Mouse (Mus musculus) intestine, embryonic 14.5 days (tissue): ENCODE measurements around the gene Slc25a1. TPM values are rescaled to one million over a fixed set of nuclear protein-coding genes. Genes with fewer than 3 reads are reported as not detected.

ENCODE experiments used
- ATAC-seq: fragments of 200-750 bp; cut with Nextera tagmentation; replicated peaks from 2 replicates; pipeline ENCODE4 v1.8.0; 2017; ENCODE audit warnings: low read depth, moderate number of reproducible peaks, moderate TSS enrichment, moderate library complexity; ENCODE audit not compliant: low FRiP score, low TSS enrichment
- DNase-seq: peaks from one replicate; pipeline ENCODE4 v3.0.0-alpha.2; 2018; ENCODE audit warnings: low spot score
- H3K27ac ChIP-seq: fragments of 300-500 bp; sonication (generic); 2 replicates; pipeline ENCODE4 v1.5.1; 2014; ENCODE audit warnings: low read depth, mild to moderate bottlenecking, control low read depth
- H3K27me3 ChIP-seq: fragments of 300-500 bp; sonication (generic); replicated peaks from 2 replicates; pipeline ENCODE4 v1.6.1; 2014; ENCODE audit warnings: low read length, control low read depth; ENCODE audit not compliant: control insufficient read depth, insufficient read depth
- H3K36me3 ChIP-seq: fragments of 300-500 bp; sonication (generic); 2 replicates; pipeline ENCODE4 v1.6.1; 2014; ENCODE audit warnings: low read length, control low read depth; ENCODE audit not compliant: control insufficient read depth, insufficient read depth
- H3K4me1 ChIP-seq: fragments of 300-500 bp; sonication (generic); replicated peaks from 2 replicates; pipeline ENCODE4 v1.6.1; 2014; ENCODE audit warnings: low read length, control low read depth, mixed read lengths; ENCODE audit not compliant: control insufficient read depth, insufficient read depth
- H3K4me2 ChIP-seq: fragments of 300-500 bp; sonication (generic); 2 replicates; pipeline ENCODE4 v1.6.1; 2014; ENCODE audit warnings: low read length
- H3K4me3 ChIP-seq: fragments of 300-500 bp; sonication (generic); 2 replicates; pipeline ENCODE4 v1.5.1; 2014; ENCODE audit warnings: low read depth, low read length, control low read depth, mixed read lengths
- H3K9ac ChIP-seq: fragments of 300-500 bp; sonication (generic); 2 replicates; pipeline ENCODE4 v1.6.1; 2014; ENCODE audit warnings: mild to moderate bottlenecking, low read length
- H3K9me3 ChIP-seq: fragments of 300-500 bp; sonication (generic); 2 replicates; pipeline ENCODE4 v1.6.1; 2016; ENCODE audit warnings: low read length, control low read depth; ENCODE audit not compliant: control insufficient read depth
- WGBS: fragments of 180-500 bp; shearing (Covaris S2); extraction: QIAGEN DNeasy Blood & Tissue Kit; methylation state at CpG from one replicate; pipeline ENCODE4 v1.1.7; 2014; 5-methylcytosine and 5-hydroxymethylcytosine counted together
- polyA plus RNA-seq: library from polyadenylated mRNA; unstranded; fragments of >200 nt; fragmentation: Nextera tagmentation; extraction: Ambion mirVana; gene quantifications from 2 replicates; pipeline ENCODE4 v1.2.1, GENCODE M21; 2014

The Slc25a1 gene
- polyA plus RNA-seq, 1 experiment from 2014 or later = 142 TPM

DNA sequence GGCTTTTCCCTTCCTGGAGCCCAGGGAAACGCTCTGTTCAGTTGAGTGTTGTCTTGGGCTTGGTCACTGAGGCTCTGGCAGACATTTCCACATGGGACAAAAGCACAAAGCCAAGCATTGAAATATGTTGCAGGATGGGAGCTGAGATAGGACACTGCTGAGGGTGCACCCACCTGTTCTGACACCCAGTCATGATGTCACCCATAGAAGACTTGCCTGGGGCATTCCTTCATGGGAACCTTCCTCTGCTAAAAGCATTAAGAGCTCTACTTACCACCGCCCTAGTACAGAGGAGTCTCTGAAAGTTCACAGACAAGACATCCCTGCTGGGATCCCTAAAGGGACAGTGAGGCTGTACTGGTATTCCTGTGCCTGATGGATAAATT is 37.7 kb downstream of the Slc25a1 start:
- DNase-seq (no peak), ATAC-seq (no peak)
- peaks cover 19% of the 10 kb centered on the region for H3K4me1 ChIP-seq
- peak overlapping the region; percentile 93 for H3K9ac ChIP-seq
- H3K27ac ChIP-seq = no peak overlapping the region
- no peaks in the 10 kb centered on the region for H3K9me3 ChIP-seq
- H3K36me3 ChIP-seq = 0 out of 2 replicates have a peak, but pooled peaks cover 7% of the 10 kb centered on the region
- peak overlapping the region; percentile 58 for H3K4me2 ChIP-seq
- 51% methylated on average over 2 of the region's 2 CpGs for WGBS
- peak overlapping the region; percentile 92 for H3K4me3 ChIP-seq
- H3K27me3 ChIP-seq = no peaks in the 10 kb centered on the region

DNA sequence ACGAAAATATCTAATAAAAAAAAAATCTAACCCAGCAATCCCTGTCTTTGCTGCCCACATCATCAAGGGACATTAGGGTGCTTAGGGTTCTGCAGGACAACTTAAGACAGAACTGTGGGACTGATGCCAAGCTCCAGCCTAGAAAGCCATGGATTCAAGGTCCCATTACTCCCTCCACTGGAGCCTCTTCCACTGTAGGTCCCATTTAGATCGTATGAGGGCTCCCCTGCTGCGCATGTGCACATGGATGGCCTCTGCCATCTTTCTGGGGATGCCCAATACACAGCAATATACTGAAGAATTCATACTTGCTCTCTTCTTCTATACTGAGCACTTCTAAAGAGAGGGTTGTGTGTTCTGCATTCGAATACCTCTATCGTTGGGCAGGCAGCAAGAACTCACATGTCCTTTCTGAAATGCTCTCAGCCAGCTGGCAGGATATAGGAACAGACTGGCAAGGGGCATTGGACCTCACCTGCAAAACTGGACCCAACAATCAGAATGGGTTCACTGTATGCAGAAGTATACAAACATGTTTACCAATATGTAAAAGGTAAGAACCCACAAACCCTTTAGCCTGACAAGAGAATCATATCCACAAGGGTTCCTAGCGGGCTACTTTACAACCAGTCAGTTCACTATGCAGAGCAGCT is 38.2 kb downstream of the Slc25a1 start:
- Histone ChIP-seq H3K4me3 (peak overlapping the region; percentile 92; the same call in 1 of the 2 replicates), H3K4me2 (peak overlapping the region; percentile 58), H3K27ac (no peak overlapping the region), H3K4me1 (peaks cover 19% of the 10 kb centered on the region), H3K27me3 (no peaks in the 10 kb centered on the region), H3K9me3 (no peaks in the 10 kb centered on the region), H3K36me3 (0 out of 2 replicates have a peak, but pooled peaks cover 7% of the 10 kb centered on the region), H3K9ac (peak overlapping the region; percentile 93; the same call in 1 of the 2 replicates)
- no peak for DNase-seq
- 88% methylated on average over 6 of the region's 6 CpGs for WGBS
- no peak for ATAC-seq

- Histone ChIP-seq H3K27me3 (no peaks in the 10 kb centered on the region), H3K36me3 (0 out of 2 replicates have a peak, but pooled peaks cover 17% of the 10 kb centered on the region), H3K4me3 (no peak overlapping the region), H3K4me1 (no peaks in the 10 kb centered on the region), H3K27ac (no peak overlapping the region), H3K4me2 (no peak overlapping the region), H3K9ac (no peak overlapping the region), H3K9me3 (no peaks in the 10 kb centered on the region)
- WGBS = 69% methylated on average over 6 of the region's 6 CpGs
- no peak for DNase-seq
- ATAC-seq = no peak
Measured at GRCm38 (mm10) chr16:17884116-17884515, 43.9 kb downstream of the Slc25a1 start.

GRCm38 (mm10) chr16:17882196-17882595 is 45.8 kb downstream of the Slc25a1 start:
- Histone ChIP-seq H3K27me3 (no peaks in the 10 kb centered on the region), H3K4me1 (no peaks in the 10 kb centered on the region), H3K9me3 (no peaks in the 10 kb centered on the region), H3K4me3 (no peak overlapping the region), H3K36me3 (0 out of 2 replicates have a peak, but pooled peaks cover 17% of the 10 kb centered on the region), H3K27ac (no peak overlapping the region), H3K4me2 (no peak overlapping the region), H3K9ac (no peak overlapping the region)
- no peak for ATAC-seq
- no peak for DNase-seq

- Histone ChIP-seq H3K4me3 (no peak overlapping the region), H3K4me2 (no peak overlapping the region), H3K9ac (no peak overlapping the region), H3K27me3 (no peaks in the 10 kb centered on the region), H3K36me3 (peaks cover 10% of the 10 kb centered on the region; the same call in 1 of the 2 replicates), H3K9me3 (no peaks in the 10 kb centered on the region), H3K4me1 (no peaks in the 10 kb centered on the region), H3K27ac (no peak overlapping the region)
- no peak for ATAC-seq
- 82% methylated on average over 4 of the region's 4 CpGs for WGBS
- DNase-seq = no peak
Measured at GRCm38 (mm10) chr16:17879571-17879970, 48.4 kb downstream of the Slc25a1 start.

- Histone ChIP-seq H3K4me2 (no peak overlapping the region), H3K9me3 (no peaks in the 10 kb centered on the region), H3K4me3 (no peak overlapping the region), H3K4me1 (no peaks in the 10 kb centered on the region; the same call in 1 of the 2 replicates), H3K36me3 (peaks cover 19% of the 10 kb centered on the region), H3K27me3 (no peaks in the 10 kb centered on the region), H3K27ac (no peak overlapping the region), H3K9ac (no peak overlapping the region)
- DNase-seq (no peak), ATAC-seq (no peak)
- 94% methylated on average over 1 of the region's 1 CpGs for WGBS
Measured at GRCm38 (mm10) chr16:17876096-17876495, 51.9 kb downstream of the Slc25a1 start.

Other genes starting within 250 kb of the Slc25a1 start
- gene Med15, start 195.3 kb downstream of the Slc25a1 start, polyA plus RNA-seq = 41.5 and 45.7 TPM in 2 replicates
- gene Klhl22, start 168.6 kb downstream of the Slc25a1 start, polyA plus RNA-seq = 66.5 and 70.8 TPM in 2 replicates
- 16.2 and 18.2 TPM in 2 replicates for gene Scarf2, start 130.9 kb downstream of the Slc25a1 start, polyA plus RNA-seq
- gene B830017H08Rik, start 95.1 kb downstream of the Slc25a1 start, polyA plus RNA-seq = 0.13 TPM in 1 of 2 replicates, not detected in the other
- 2.4 and 2.7 TPM in 2 replicates for gene Car15, start 89.9 kb downstream of the Slc25a1 start, polyA plus RNA-seq
- 0.20 and 0.37 TPM in 2 replicates for gene Gm20518, start 36.5 kb downstream of the Slc25a1 start, polyA plus RNA-seq
- gene Tssk1, start 34.0 kb downstream of the Slc25a1 start, polyA plus RNA-seq = not detected in 2 replicates
- gene Dgcr2, start 29.7 kb downstream of the Slc25a1 start, polyA plus RNA-seq = 82.5 and 83.3 TPM in 2 replicates
- gene Tssk2, start 29.6 kb downstream of the Slc25a1 start, polyA plus RNA-seq = not detected in 2 replicates
- 29.4 and 42.8 TPM in 2 replicates for gene Ess2, start 16.9 kb downstream of the Slc25a1 start, polyA plus RNA-seq
- gene Gsc2, start 13.2 kb downstream of the Slc25a1 start, polyA plus RNA-seq = not detected in 2 replicates
- not detected in 2 replicates for gene Vpreb2, start 52.2 kb upstream of the Slc25a1 start, polyA plus RNA-seq
- gene Dgcr6, start 124.6 kb upstream of the Slc25a1 start, polyA plus RNA-seq = 85.8 and 88.1 TPM in 2 replicates
- 16.5 and 18.2 TPM in 2 replicates for gene Prodh, start 162.0 kb upstream of the Slc25a1 start, polyA plus RNA-seq
- gene Rtn4r, start 199.4 kb upstream of the Slc25a1 start, polyA plus RNA-seq = 3.3 and 5.3 TPM in 2 replicates